Mouse (Mus musculus): ENCODE results near the gene Actn4.
A peak's percentile ranks its signal among the peaks of the same experiment; 100 is the strongest.

Gene Actn4

GRCm38 (mm10) chr7:28981651-28982273, 19.6 kb upstream of the Actn4 start, which contains the start of the genes Eif3k and Map4k1:
Gene Eif3k (minus strand): TSS chr7:28981864.
Gene Map4k1 (plus strand): TSS chr7:28982050.
- no peak for TF ChIP-seq GATA4 (IDR thresholded peaks at IDR 0.05; ENCODE audit: insufficient replicate concordance, low read length)

- no peak for TF ChIP-seq GATA4 (IDR thresholded peaks at IDR 0.05; ENCODE audit: insufficient replicate concordance, low read length)
These were observed 15.4 kb upstream of the Actn4 start for GRCm38 (mm10) chr7:28977556-28977955.

- TF ChIP-seq GATA4 (IDR thresholded peaks at IDR 0.05; ENCODE audit: insufficient replicate concordance, low read length), result no peak
These were observed 10.9 kb upstream of the Actn4 start for GRCm38 (mm10) chr7:28973025-28973424.

- TF ChIP-seq GATA4 (IDR thresholded peaks at IDR 0.05; ENCODE audit: insufficient replicate concordance, low read length), result no peak
These were observed 10.4 kb upstream of the Actn4 start for GRCm38 (mm10) chr7:28972542-28972985.

- TF ChIP-seq GATA4 (IDR thresholded peaks at IDR 0.05; ENCODE audit: insufficient replicate concordance, low read length), result no peak
These were observed 9.7 kb upstream of the Actn4 start for GRCm38 (mm10) chr7:28971770-28972269.

GRCm38 (mm10) chr7:28971029-28971428, 8.9 kb upstream of the Actn4 start:
- no peak for TF ChIP-seq GATA4 (IDR thresholded peaks at IDR 0.05; ENCODE audit: insufficient replicate concordance, low read length)

DNA sequence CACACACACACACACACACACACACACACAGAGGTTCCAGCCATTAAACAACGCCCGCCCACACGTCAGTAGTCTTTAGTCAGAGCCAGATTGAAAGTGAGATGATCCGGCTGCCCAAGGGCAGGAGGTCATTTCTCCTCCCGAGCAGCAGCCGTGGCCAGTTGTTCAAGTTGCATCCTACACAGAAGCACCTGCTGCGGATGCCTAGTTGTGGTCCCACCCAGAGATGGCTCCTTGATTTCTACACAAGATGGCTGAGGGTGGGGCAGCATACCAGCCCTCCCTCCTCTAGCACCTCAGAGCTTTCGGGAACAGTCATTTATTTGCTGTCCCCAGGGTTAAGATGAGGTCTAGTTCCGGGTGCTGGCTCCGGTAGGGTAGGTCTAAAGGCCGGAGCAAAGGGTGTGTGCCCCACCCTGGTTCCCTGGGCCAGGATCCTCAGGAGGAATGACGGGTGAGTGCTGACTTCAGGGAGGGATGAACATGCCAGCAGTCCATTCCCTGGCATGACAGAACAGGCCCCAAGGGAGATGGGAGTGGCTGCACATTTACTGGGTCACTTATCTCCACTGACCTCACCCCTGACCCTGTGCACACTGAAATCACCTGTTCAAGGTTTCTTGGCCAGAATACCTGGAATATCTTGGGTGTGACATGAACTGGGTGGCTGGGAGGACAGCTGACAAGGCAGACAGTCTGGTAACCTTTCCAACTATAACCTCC, 7.7 kb upstream of the Actn4 start:
- peak; percentile 80; the same call in 1 of the 2 replicates for TF ChIP-seq GATA4 (IDR thresholded peaks at IDR 0.05; ENCODE audit: insufficient replicate concordance, low read length)

DNA sequence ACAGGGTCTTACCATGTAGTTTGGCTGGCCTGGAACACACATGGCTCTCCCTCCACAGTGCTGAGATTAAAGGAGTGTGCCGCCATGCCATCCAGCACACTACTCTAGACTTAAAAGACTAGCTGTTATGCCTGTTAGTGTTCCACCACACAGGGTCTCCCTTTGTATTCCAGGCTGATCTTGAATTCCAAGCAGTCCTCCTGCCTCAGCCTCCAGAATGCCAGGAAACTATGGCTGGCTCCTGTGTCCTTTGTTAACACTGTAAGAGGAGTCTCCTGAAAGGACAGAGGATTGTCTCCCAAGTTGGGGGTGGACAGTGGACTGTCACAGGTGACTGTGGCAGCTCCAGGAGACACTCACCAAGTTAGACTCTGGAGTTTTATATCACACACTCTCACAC, 7.1 kb upstream of the Actn4 start:
- TF ChIP-seq GATA4 (IDR thresholded peaks at IDR 0.05; ENCODE audit: insufficient replicate concordance, low read length), result no peak

DNA sequence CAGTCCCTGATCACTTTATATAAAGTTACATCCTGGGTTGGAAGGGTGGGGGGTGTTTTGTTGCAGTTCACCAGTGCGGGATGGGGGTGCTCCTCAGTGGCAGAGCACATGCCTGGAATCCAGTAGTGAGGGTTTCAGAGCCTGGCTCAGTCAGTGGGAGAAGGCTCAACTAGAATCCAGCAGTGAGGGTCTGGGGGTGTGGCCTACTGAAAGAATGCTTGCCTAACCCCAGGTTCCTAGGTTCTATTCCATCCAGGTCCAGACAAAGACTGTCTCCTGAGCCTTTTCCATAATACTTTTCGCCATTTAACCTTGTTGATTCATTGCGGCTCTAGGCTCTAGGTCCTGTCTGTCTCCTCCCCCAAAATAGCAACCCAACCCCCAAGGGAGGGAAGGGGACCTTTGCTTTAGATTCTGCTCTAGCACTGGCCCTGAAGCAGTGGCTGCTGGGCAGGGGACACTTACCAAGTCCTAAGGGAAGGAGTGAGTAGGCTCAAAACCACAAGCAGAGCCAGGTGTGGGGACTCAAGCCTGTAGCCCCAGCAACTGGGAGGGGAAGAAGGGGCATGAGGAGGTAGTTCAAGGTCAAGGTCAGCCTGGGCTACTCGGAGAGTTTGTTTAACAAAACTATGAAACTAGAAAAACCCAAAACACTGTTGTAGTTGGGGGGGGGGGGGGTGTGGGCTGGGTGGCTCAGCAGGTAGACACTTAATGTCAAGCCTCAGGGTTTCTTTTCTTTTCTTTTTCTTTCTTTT, 4.8 kb upstream of the Actn4 start:
- no peak for TF ChIP-seq GATA4 (IDR thresholded peaks at IDR 0.05; ENCODE audit: insufficient replicate concordance, low read length)

DNA sequence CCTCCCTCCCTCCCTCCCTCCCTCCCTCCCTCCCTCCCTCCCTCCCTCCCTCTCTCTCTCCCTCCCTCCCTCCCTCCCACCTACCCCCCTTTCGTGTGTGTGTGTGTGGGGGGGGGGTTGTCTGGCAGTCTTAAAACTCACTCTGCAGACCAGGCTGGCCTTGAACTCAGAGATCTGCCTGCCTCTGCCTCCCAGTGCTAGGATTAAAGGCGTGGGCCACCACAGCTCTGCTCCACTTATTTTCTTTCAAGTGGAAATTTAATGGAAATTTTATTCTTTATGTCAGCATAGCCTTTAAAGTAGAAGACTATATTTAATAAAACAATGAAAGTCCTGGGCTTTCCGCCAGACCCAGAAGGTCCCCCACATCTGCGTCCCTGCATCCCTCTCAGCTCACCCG, 4.0 kb upstream of the Actn4 start:
- TF ChIP-seq GATA4 (IDR thresholded peaks at IDR 0.05; ENCODE audit: insufficient replicate concordance, low read length), result no peak

GRCm38 (mm10) chr7:28965346-28965840, 3.3 kb upstream of the Actn4 start:
- no peak for TF ChIP-seq GATA4 (IDR thresholded peaks at IDR 0.05; ENCODE audit: insufficient replicate concordance, low read length)

GRCm38 (mm10) chr7:28963399-28963923, 1.3 kb upstream of the Actn4 start:
- no peak for TF ChIP-seq GATA4 (IDR thresholded peaks at IDR 0.05; ENCODE audit: insufficient replicate concordance, low read length)

- no peak for TF ChIP-seq GATA4 (IDR thresholded peaks at IDR 0.05; ENCODE audit: insufficient replicate concordance, low read length)
These were observed 585 bp downstream of the Actn4 start for GRCm38 (mm10) chr7:28961584-28961926.

DNA sequence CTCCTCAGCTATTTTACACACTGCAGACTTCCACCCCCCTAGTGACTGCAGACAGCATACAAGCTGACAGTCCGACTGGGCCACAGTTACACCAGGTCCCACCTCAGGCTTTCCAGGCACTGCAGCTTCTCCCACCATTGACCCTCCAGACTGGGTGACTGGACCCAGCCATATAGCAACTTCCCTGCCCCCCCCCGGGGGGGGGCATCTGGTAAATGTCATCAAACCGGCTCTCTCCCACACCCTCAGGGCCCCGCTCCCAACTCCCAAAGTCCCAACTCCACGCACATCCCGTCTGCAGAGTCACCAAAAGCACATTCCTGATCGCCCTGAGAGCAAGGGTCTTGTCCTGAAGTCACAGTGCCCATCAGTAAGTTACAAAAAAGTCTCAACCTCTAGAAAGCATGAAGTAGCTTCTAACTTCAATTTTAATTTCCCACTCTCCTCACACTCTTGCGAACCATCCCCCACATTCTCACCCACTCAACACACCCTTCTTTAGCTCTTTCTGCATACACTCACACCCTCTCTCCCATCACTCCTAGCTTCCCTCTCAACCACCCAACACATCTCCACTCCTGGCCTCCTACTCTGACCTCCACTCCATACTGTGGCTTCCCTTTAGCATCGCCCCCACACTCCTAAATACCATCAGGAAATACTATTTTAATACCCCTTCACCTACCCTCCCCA, 1.6 kb downstream of the Actn4 start:
- no peak for TF ChIP-seq GATA4 (IDR thresholded peaks at IDR 0.05; ENCODE audit: insufficient replicate concordance, low read length)
